Mouse (Mus musculus): ENCODE measurements around the gene Cep164.

DNA sequence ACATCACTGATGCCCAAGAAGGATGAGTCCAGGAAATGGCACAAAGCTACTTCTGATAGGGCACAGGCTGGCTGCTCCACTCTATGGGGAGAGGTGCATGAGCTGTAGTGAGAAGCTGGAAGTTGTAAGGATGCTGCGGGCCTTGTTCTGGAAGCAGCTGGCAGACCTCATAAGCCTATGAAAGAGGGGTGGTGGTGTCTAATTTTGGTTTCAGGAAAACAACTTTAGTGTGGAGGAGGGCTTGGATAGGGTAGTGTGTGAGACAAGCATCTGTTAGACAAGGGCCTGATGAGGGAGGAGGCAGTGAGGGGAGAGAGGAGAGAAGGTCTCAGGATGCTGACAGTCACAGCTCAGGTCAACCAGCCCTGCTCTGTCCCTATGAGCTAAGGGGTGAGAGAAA, 15.3 kb upstream of the Cep164 start:
- no peak for TF ChIP-seq CTCF (conservative IDR thresholded peaks at IDR 0.05; ENCODE audit: low read length)
- TF ChIP-seq NANOG (IDR thresholded peaks at IDR 0.05; ENCODE audit: borderline replicate concordance, low read length): no peak
